Mouse (Mus musculus) megakaryocyte, adult 5-6 weeks (primary cell): ENCODE results near the gene Upk1a. TPM values are rescaled to one million over a fixed set of nuclear protein-coding genes. Genes with fewer than 3 reads are reported as not detected.

Experiments
- ATAC-seq: 2 replicates; pipeline ENCODE4 v1.8.0; 2016; ENCODE audit warnings: mild to moderate bottlenecking, inconsistent platforms; ENCODE audit not compliant: poor library complexity, severe bottlenecking
- total RNA-seq, 2 experiments: library from RNA; stranded (forward) in 1 of 2; stranded (reverse) in 1 of 2; fragments of 153-499, 151-499 nt in 1 of 2; fragments of 221-1000, 200-1000 nt in 1 of 2; gene quantifications; 2 replicates each; pipeline versions ENCODE4 v1.2.3 to v1.2.4; 2015 to 2017

Upk1a gene
- total RNA-seq (2015) = 0.60 TPM in 1 of 2 replicates, not detected in the other
- total RNA-seq (2017) = not detected in 2 replicates

- no peak for ATAC-seq
Observed at GRCm38 (mm10) chr7:30612654-30613402, at the start of gene Upk1a. Gene Upk1a (minus strand): TSS chr7:30612847.

- peak; percentile 99 for ATAC-seq
Observed at GRCm38 (mm10) chr7:30649591-30650540, 37.2 kb upstream of the Upk1a start, which contains the start of gene Rbm42. Gene Rbm42 (minus strand): TSS chr7:30650317.

GRCm38 (mm10) chr7:30639083-30639482 lies 26.4 kb upstream of the Upk1a start:
- no peak for ATAC-seq

DNA sequence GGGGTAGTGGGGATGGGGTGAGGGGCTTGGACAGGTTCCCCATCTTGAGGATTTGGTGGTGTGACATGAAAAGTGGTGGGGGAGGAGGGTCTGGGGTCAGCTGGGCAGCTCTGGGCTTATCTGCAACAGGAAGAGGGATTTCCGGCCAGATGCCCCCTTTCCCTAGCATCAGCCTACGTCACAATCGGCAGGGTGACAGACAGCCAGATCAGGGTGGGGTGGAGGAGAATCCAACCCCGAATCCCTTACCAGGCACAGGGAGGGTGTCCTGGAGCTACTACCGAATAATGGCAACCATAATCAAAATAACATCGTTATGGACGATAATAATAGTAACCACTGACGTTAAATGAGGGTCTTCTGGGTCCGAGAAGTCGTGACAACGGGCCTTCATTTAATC lies 23.7 kb upstream of the Upk1a start:
- no peak for ATAC-seq

- ATAC-seq = no peak
Observed at GRCm38 (mm10) chr7:30635752-30636151, 23.1 kb upstream of the Upk1a start, which contains the start of gene Etv2. Gene Etv2 (minus strand): TSS chr7:30635852.

DNA sequence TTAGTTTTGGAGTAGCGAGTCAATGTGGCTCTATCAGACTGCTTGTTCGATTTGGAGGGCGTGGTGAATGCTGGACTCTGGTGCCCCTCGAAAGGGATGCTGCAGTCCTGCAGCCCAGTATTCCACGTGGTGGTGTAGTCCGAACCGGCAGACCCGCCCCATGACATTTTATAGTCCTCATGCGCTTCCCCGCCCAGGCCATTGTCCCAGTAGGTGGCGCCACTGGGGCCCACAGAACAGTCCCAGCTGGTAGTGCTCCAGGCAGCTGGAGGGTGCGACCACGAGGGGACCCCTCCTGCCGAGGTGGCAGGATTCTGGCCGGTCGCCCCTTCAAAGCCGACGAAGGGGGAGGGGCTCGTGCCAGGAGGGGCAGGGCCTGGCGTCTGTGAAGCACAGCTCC lies 22.0 kb upstream of the Upk1a start:
- peak; percentile 63 for ATAC-seq

GRCm38 (mm10) chr7:30633762-30634412 lies 21.2 kb upstream of the Upk1a start:
- ATAC-seq = no peak

- ATAC-seq = no peak
Observed at GRCm38 (mm10) chr7:30629013-30629412, 16.4 kb upstream of the Upk1a start.

- no peak for ATAC-seq
Observed at GRCm38 (mm10) chr7:30626647-30627046, 14.0 kb upstream of the Upk1a start.

GRCm38 (mm10) chr7:30625530-30626384 lies 13.1 kb upstream of the Upk1a start, which contains the start of gene Cox6b1:
Gene Cox6b1 (minus strand): TSS chr7:30626151.
- ATAC-seq = peak; percentile 100

DNA sequence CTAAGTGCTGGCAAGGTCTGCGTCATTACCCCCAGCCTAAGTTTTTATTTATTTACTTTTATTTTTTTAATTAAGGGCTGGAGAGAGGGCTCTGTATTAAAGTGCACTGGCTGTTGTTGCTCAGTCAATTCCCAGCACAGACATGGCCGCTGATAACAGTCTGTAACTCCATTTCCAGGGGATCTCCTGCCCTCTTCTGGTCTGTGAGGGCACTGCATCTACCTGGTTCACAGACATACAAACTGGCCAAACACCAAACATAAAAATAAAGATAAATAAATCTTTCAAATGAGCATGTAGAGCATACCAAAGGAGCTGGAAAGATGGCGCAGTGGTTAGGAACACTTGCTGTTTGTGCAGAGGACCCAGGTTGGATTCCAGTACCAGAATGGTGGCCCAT lies 6.6 kb upstream of the Upk1a start:
- ATAC-seq = no peak

DNA sequence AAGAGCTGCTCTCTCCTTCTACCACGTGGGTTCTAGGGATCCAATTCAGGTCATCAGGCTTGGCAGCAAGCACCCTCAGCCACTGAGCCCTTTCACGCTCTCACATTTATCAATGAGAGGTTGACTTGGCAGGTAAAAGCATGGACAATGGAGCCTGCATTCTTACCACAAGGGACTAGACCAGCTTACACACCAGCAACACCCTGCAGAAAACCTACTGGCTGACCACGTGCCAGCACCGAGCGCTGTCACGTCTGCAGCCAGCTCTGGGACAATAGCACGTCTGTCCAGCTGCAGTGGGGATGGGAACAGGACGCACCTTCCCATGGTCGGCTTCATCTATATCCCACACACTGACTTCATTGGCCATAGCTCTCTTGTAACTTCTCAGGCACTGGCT lies 6.0 kb upstream of the Upk1a start:
- ATAC-seq = no peak

- no peak for ATAC-seq
Observed at GRCm38 (mm10) chr7:30615049-30615760, 2.6 kb upstream of the Upk1a start.

DNA sequence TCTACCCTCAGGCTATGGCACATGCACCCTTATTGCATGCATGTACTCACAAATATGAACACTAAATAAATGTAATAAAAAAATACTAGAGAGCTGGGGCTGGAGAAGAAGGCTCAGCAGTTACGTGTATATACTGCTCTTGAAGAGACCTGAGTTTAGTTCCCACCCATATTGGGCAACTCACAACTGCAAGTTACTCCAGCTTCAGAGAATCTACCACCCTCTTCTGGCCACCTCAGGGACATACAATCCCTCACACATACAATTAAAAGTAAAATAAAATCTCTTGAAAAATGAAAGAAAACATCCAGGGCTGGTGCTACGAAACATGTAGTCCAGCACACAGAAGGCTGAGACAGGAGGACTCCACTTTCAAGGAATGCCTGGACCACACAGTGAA lies 1.8 kb upstream of the Upk1a start:
- peak; percentile 70 for ATAC-seq

- ATAC-seq = peak; percentile 83
Observed at GRCm38 (mm10) chr7:30613529-30614112, 974 bp upstream of the Upk1a start.

GRCm38 (mm10) chr7:30610043-30610442 lies 2.6 kb downstream of the Upk1a start:
- ATAC-seq = no peak

DNA sequence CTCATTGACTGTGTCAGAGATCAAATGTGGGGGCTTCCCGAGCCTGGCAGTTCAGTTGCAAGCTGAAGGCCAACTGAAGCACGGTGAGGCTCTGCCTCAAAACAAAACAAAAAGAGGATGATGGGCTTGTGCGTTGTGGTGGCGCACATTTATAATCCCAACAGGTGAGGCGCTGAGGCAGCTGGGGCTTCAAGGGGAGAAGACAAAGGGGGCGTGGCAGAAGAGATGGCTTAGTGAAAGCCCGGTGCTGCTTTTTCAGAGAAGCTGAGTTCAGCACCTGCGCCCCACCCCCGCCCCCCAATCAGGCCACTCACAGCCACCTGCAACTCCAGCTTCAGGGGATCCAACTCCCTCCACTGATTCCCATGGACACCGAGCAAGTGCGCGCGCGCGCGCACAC lies 4.2 kb downstream of the Upk1a start:
- ATAC-seq = no peak

- ATAC-seq = peak; percentile 88
Observed at GRCm38 (mm10) chr7:30607706-30608309, 4.8 kb downstream of the Upk1a start.

DNA sequence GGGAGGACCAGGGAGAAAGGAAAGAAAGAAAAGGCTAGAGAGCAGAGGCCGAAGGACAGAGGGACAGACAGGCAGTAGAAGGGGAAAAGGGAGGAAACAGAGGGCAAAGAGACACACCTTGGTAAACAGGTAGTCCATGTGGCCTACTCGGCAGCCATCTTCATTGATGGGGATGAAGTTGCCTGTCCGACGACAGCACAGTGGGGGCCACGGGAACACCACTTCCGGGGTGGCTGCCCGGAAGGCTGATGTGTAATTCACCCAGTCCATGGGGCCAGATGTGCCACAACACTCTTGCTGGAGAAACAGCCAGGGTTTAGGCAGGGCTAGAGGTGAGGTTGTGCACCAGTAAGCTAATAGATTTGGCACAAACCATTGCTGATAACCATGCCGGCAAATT lies 7.7 kb downstream of the Upk1a start:
- no peak for ATAC-seq
